Mouse (Mus musculus) Patski (cell line): ENCODE measurements around the gene Fitm2. TPM values are rescaled to one million over a fixed set of nuclear protein-coding genes. Genes with fewer than 3 reads are reported as not detected.

ENCODE experiments used
- ATAC-seq: fragments of 100-300 bp; one replicate; pipeline ENCODE4 v1.8.0; 2021
- CTCF ChIA-PET: fragments of 350-600 bp; sonication (Branson Sonifier 250); formaldehyde crosslinking; loops from one replicate; lab custom pipeline; 2022; ENCODE audit warnings: inconsistent platforms; lab: Charles Lee
- POLR2A ChIA-PET: fragments of 350-600 bp; sonication (Branson Sonifier 250); formaldehyde crosslinking; loops from one replicate; lab custom pipeline; 2022; ENCODE audit warnings: antibody characterized with exemption, inconsistent platforms; lab: Charles Lee
- DNase-seq: peaks from one replicate; pipeline ENCODE4 v3.0.0-alpha.2; 2011; ENCODE audit warnings: low read depth, low spot score
- H3K27me3 ChIP-seq: fragments of 371-371 bp; one replicate; pipeline ENCODE4 v1.5.1; 2021
- CTCF ChIP-seq: fragments of 100-300 bp; IDR thresholded peaks from one replicate; pipeline ENCODE4 v1.5.1; 2021
- in situ Hi-C: fragments of 300-500 bp; cut with MboI; formaldehyde crosslinking; loops from 3 replicates; pipeline ENCODE4 v1.11.1; 2018; ENCODE audit warnings: low pct_unique_long_range_greater_than_20kb, mixed read lengths
- polyA plus RNA-seq: library from polyadenylated mRNA; unstranded; gene quantifications from one replicate; pipeline ENCODE4 v1.2.3, GENCODE M21; 2021

Gene Fitm2
- polyA plus RNA-seq, 1 experiment from 2014 or later = 11.7 TPM

- peaks cover 18% of the 10 kb centered on the region for H3K27me3 ChIP-seq
Observed at GRCm38 (mm10) chr2:163449276-163449675, 23.2 kb downstream of the Fitm2 start.

GRCm38 (mm10) chr2:163447375-163447774 lies 25.1 kb downstream of the Fitm2 start:
- CTCF ChIA-PET = interaction anchor here (1.0 kb wide), 1 partner anchor 25 kb away, joined by 3 read pairs; the partner anchor contains the start of gene Fitm2
- in situ Hi-C loops = no loop called here
- DNase-seq = no peak

More at GRCm38 (mm10) chr2:163449276-163449675, 23.2 kb downstream of the Fitm2 start:
- ATAC-seq = no peak
- TF ChIP-seq CTCF = no peak
- CTCF ChIA-PET = no interaction called here
- POLR2A ChIA-PET = no interaction called here
- DNase-seq = no peak
- in situ Hi-C loops = no loop called here

GRCm38 (mm10) chr2:163444017-163444416 lies 28.4 kb downstream of the Fitm2 start:
- CTCF ChIA-PET = interaction anchor here (1.3 kb wide), 1 partner anchor 23 kb away, joined by 3 read pairs; no protein-coding TSS in a partner anchor
- no peak for TF ChIP-seq CTCF
- DNase-seq = no peak
- H3K27me3 ChIP-seq = peaks cover 18% of the 10 kb centered on the region
- no peak for ATAC-seq
- in situ Hi-C loops = no loop called here
- POLR2A ChIA-PET = no interaction called here

More at GRCm38 (mm10) chr2:163447375-163447774, 25.1 kb downstream of the Fitm2 start:
- no peak for ATAC-seq
- peaks cover 14% of the 10 kb centered on the region for H3K27me3 ChIP-seq
- POLR2A ChIA-PET = no interaction called here
- no peak for TF ChIP-seq CTCF

- H3K27me3 ChIP-seq = peaks cover 19% of the 10 kb centered on the region
- in situ Hi-C loops = no loop called here
- ATAC-seq = no peak
- no peak for DNase-seq
- no peak for TF ChIP-seq CTCF
- ChIA-PET POLR2A (no interaction called here), CTCF (interaction anchor here (1.3 kb wide), 1 partner anchor 23 kb away, joined by 3 read pairs; no protein-coding TSS in a partner anchor)
Observed at GRCm38 (mm10) chr2:163443543-163443942, 28.9 kb downstream of the Fitm2 start.

GRCm38 (mm10) chr2:163439488-163439887 lies 32.9 kb downstream of the Fitm2 start:
- DNase-seq (no peak), ATAC-seq (no peak)
- CTCF ChIA-PET = interaction anchor here (1.2 kb wide), 1 partner anchor 12 kb away, joined by 3 read pairs; no protein-coding TSS in a partner anchor
- in situ Hi-C loops = no loop called here
- TF ChIP-seq CTCF = no peak
- POLR2A ChIA-PET = no interaction called here
- H3K27me3 ChIP-seq = peaks cover 24% of the 10 kb centered on the region

- in situ Hi-C loops = no loop called here
- DNase-seq = no peak
- ChIA-PET CTCF (interaction anchor here (1.2 kb wide), 1 partner anchor 13 kb away, joined by 3 read pairs; no protein-coding TSS in a partner anchor), POLR2A (no interaction called here)
- ATAC-seq = peak; percentile 40
- H3K27me3 ChIP-seq = peaks cover 24% of the 10 kb centered on the region
- no peak for TF ChIP-seq CTCF
Observed at GRCm38 (mm10) chr2:163438619-163439451, 33.6 kb downstream of the Fitm2 start.

GRCm38 (mm10) chr2:163438246-163438618 lies 34.2 kb downstream of the Fitm2 start, which contains the start of gene Gdap1l1:
Gene Gdap1l1, plus strand, starts transcription at chr2:163438476.
- DNase-seq (no peak), ATAC-seq (no peak)
- ChIA-PET CTCF (no interaction called here), POLR2A (no interaction called here)
- TF ChIP-seq CTCF = no peak
- peaks cover 20% of the 10 kb centered on the region for H3K27me3 ChIP-seq
- in situ Hi-C loops = no loop called here

- ChIA-PET POLR2A (no interaction called here), CTCF (interaction anchor here (0.6 kb wide), 1 partner anchor 15 kb away, joined by 3 read pairs; no protein-coding TSS in a partner anchor)
- in situ Hi-C loops = no loop called here
Observed at GRCm38 (mm10) chr2:163437800-163438199, 34.6 kb downstream of the Fitm2 start.

GRCm38 (mm10) chr2:163433971-163434370 lies 38.5 kb downstream of the Fitm2 start:
- peaks cover 12% of the 10 kb centered on the region for H3K27me3 ChIP-seq
- TF ChIP-seq CTCF = no peak
- ChIA-PET POLR2A (no interaction called here), CTCF (interaction anchor here (1.0 to 1.1 kb wide), 2 partner anchors 10 to 23 kb away, joined by 3 to 4 read pairs; partner anchors contain the start of gene Oser1)
- DNase-seq (no peak), ATAC-seq (no peak)
- in situ Hi-C loops = no loop called here

More at GRCm38 (mm10) chr2:163437800-163438199, 34.6 kb downstream of the Fitm2 start:
- H3K27me3 ChIP-seq = peaks cover 19% of the 10 kb centered on the region
- ATAC-seq (no peak), DNase-seq (no peak)
- TF ChIP-seq CTCF = no peak

GRCm38 (mm10) chr2:163431289-163431688 lies 41.1 kb downstream of the Fitm2 start:
- DNase-seq (no peak), ATAC-seq (no peak)
- H3K27me3 ChIP-seq = no peaks in the 10 kb centered on the region
- in situ Hi-C loops = no loop called here
- ChIA-PET CTCF (no interaction called here), POLR2A (no interaction called here)
- TF ChIP-seq CTCF = no peak
